Mouse (Mus musculus): Measurements from ENCODE around the gene Camta1.

- TF ChIP-seq CTCF (IDR thresholded peaks at IDR 0.05; ENCODE audit: borderline replicate concordance, insufficient read depth, low read depth, low read length) (no peak), POLR2A (IDR thresholded peaks at IDR 0.05; ENCODE audit: borderline replicate concordance, insufficient read depth, low read length) (no peak)
Observed at GRCm38 (mm10) chr4:151147541-151147940, 714.1 kb downstream of the Camta1 start.
